Mouse (Mus musculus) C2C12 (cell line): ENCODE measurements around the gene Tbc1d1. TPM values are rescaled to one million over a fixed set of nuclear protein-coding genes. Genes with fewer than 3 reads are reported as not detected.

Experiments
- H3K27me3 ChIP-seq: one replicate; pipeline ENCODE4 v1.6.1; 2011; ENCODE audit not compliant: control insufficient read depth, insufficient read depth, insufficient read length
- H3K36me3 ChIP-seq: one replicate; pipeline ENCODE4 v1.6.1; 2011; ENCODE audit not compliant: control insufficient read depth, insufficient read depth
- H3K4me3 ChIP-seq: one replicate; pipeline ENCODE4 v1.5.1; 2011; ENCODE audit warnings: mild to moderate bottlenecking, control low read depth; ENCODE audit not compliant: poor library complexity, insufficient read depth, severe bottlenecking
- H3K79me2 ChIP-seq: one replicate; pipeline ENCODE4 v1.6.1; 2011; ENCODE audit not compliant: control insufficient read depth, insufficient read depth
- H3K79me3 ChIP-seq: one replicate; pipeline ENCODE4 v1.6.1; 2011; ENCODE audit warnings: low read depth, control low read depth
- H3ac ChIP-seq: one replicate; pipeline ENCODE3; 2011; ENCODE audit warnings: low read depth; ENCODE audit not compliant: control insufficient read depth, insufficient read length
- CEBPB ChIP-seq: IDR thresholded peaks from one replicate; pipeline ENCODE4 v1.6.1; 2011; ENCODE audit warnings: low read depth, mild to moderate bottlenecking, control low read depth, moderate library complexity
- CTCF ChIP-seq: IDR thresholded peaks from one replicate; pipeline ENCODE4 v1.5.1; 2011; ENCODE audit not compliant: control insufficient read depth, insufficient read depth, insufficient read length
- FOSL1 ChIP-seq: IDR thresholded peaks from one replicate; pipeline ENCODE4 v1.8.0; 2011; ENCODE audit warnings: mild to moderate bottlenecking, low read length; ENCODE audit not compliant: poor library complexity, insufficient read depth, severe bottlenecking
- MAX ChIP-seq: IDR thresholded peaks from one replicate; pipeline ENCODE4 v1.6.1; 2011; ENCODE audit warnings: mild to moderate bottlenecking, control low read depth
- MYOD1 ChIP-seq: IDR thresholded peaks from one replicate; pipeline ENCODE4 v1.6.1; 2011; ENCODE audit warnings: low read depth; ENCODE audit not compliant: control insufficient read depth, insufficient read length
- MYOG ChIP-seq: IDR thresholded peaks from one replicate; pipeline ENCODE4 v1.6.1; 2011; ENCODE audit not compliant: control insufficient read depth, insufficient read length; ENCODE audit errors: extremely low read depth
- USF1 ChIP-seq: IDR thresholded peaks from one replicate; pipeline ENCODE4 v1.6.1; 2011; ENCODE audit warnings: low read depth, mild to moderate bottlenecking, control low read depth, moderate library complexity
- polyA plus RNA-seq: library from polyadenylated mRNA; unstranded; fragments of >200 nt; fragmentation: generic; extraction: Trizol; gene quantifications from one replicate; pipeline ENCODE4 v1.2.1, GENCODE M21; 2012; ENCODE audit warnings: missing spikeins

Tbc1d1 gene
- polyA plus RNA-seq, 1 experiment = 25.0 TPM

GRCm38 (mm10) chr5:64301246-64301645 lies 145.1 kb downstream of the Tbc1d1 start:
- H3K4me3 ChIP-seq = no peak overlapping the region
- no peak for TF ChIP-seq FOSL1
- TF ChIP-seq USF1 = no peak
- TF ChIP-seq CEBPB = no peak
- peaks cover 7% of the 10 kb centered on the region for H3K36me3 ChIP-seq
- no peaks in the 10 kb centered on the region for H3K79me2 ChIP-seq
- no peaks in the 10 kb centered on the region for H3K79me3 ChIP-seq
- H3K27me3 ChIP-seq = no peaks in the 10 kb centered on the region
- no peak overlapping the region for H3ac ChIP-seq

GRCm38 (mm10) chr5:64307289-64307688 lies 151.2 kb downstream of the Tbc1d1 start:
- no peak for TF ChIP-seq USF1
- no peak for TF ChIP-seq MAX
- TF ChIP-seq MYOD1 = no peak
- no peak for TF ChIP-seq FOSL1
- no peak for TF ChIP-seq CEBPB
- no peak for TF ChIP-seq CTCF
- no peak for TF ChIP-seq MYOG
- H3K79me3 ChIP-seq = no peaks in the 10 kb centered on the region

GRCm38 (mm10) chr5:64312295-64312694 lies 156.2 kb downstream of the Tbc1d1 start:
- Histone ChIP-seq H3K79me3 (no peaks in the 10 kb centered on the region), H3K36me3 (peaks cover 12% of the 10 kb centered on the region), H3K4me3 (no peak overlapping the region), H3ac (no peak overlapping the region), H3K79me2 (no peaks in the 10 kb centered on the region), H3K27me3 (no peaks in the 10 kb centered on the region)
- TF ChIP-seq MYOD1 = no peak
- no peak for TF ChIP-seq CTCF
- TF ChIP-seq CEBPB = no peak
- TF ChIP-seq MAX = no peak
- no peak for TF ChIP-seq FOSL1
- TF ChIP-seq MYOG = no peak
- TF ChIP-seq USF1 = no peak

More at GRCm38 (mm10) chr5:64307289-64307688, 151.2 kb downstream of the Tbc1d1 start:
- Histone ChIP-seq H3ac (no peak overlapping the region), H3K27me3 (no peaks in the 10 kb centered on the region), H3K36me3 (peaks cover 9% of the 10 kb centered on the region), H3K4me3 (no peak overlapping the region), H3K79me2 (no peaks in the 10 kb centered on the region)

- no peaks in the 10 kb centered on the region for H3K79me3 ChIP-seq
- H3K4me3 ChIP-seq = no peak overlapping the region
- TF ChIP-seq MYOG = no peak
- peaks cover 17% of the 10 kb centered on the region for H3K36me3 ChIP-seq
- H3K27me3 ChIP-seq = no peaks in the 10 kb centered on the region
- H3ac ChIP-seq = no peak overlapping the region
- H3K79me2 ChIP-seq = no peaks in the 10 kb centered on the region
Measured at GRCm38 (mm10) chr5:64313481-64313880, 157.4 kb downstream of the Tbc1d1 start.

- TF ChIP-seq FOSL1 (no peak), MYOD1 (no peak), USF1 (no peak), CEBPB (no peak), CTCF (no peak), MYOG (no peak), MAX (no peak)
- no peak overlapping the region for H3K4me3 ChIP-seq
- no peaks in the 10 kb centered on the region for H3K79me2 ChIP-seq
- peaks cover 17% of the 10 kb centered on the region for H3K36me3 ChIP-seq
- no peaks in the 10 kb centered on the region for H3K79me3 ChIP-seq
- H3ac ChIP-seq = no peak overlapping the region
- H3K27me3 ChIP-seq = no peaks in the 10 kb centered on the region
Measured at GRCm38 (mm10) chr5:64314288-64315052, 158.4 kb downstream of the Tbc1d1 start.

GRCm38 (mm10) chr5:64315088-64315487 lies 159.0 kb downstream of the Tbc1d1 start:
- Histone ChIP-seq H3K79me2 (no peaks in the 10 kb centered on the region), H3K79me3 (no peaks in the 10 kb centered on the region), H3ac (no peak overlapping the region), H3K27me3 (no peaks in the 10 kb centered on the region), H3K36me3 (peaks cover 17% of the 10 kb centered on the region), H3K4me3 (no peak overlapping the region)
- TF ChIP-seq USF1 = no peak
- TF ChIP-seq MAX = no peak
- no peak for TF ChIP-seq MYOG
- TF ChIP-seq CTCF = no peak
- no peak for TF ChIP-seq CEBPB
- no peak for TF ChIP-seq FOSL1
- TF ChIP-seq MYOD1 = no peak
